Mouse (Mus musculus) intestine, embryonic 15.5 days (tissue): Measurements from ENCODE around the gene Vav2. TPM values are rescaled to one million over a fixed set of nuclear protein-coding genes. Genes with fewer than 3 reads are reported as not detected.

Experiments
- ATAC-seq: fragments of 200-750 bp; cut with Nextera tagmentation; 2 replicates; pipeline ENCODE4 v1.8.0; 2017; ENCODE audit warnings: moderate TSS enrichment, moderate library complexity
- H3K27ac ChIP-seq: fragments of 300-500 bp; sonication (generic); 2 replicates; pipeline ENCODE4 v1.5.1; 2015; ENCODE audit warnings: mild to moderate bottlenecking, inconsistent platforms
- H3K27me3 ChIP-seq: fragments of 300-500 bp; sonication (generic); replicated peaks from 2 replicates; pipeline ENCODE4 v1.6.1; 2015; ENCODE audit warnings: inconsistent platforms
- H3K36me3 ChIP-seq: fragments of 300-500 bp; sonication (generic); 2 replicates; pipeline ENCODE4 v1.6.1; 2015; ENCODE audit warnings: inconsistent platforms
- H3K4me1 ChIP-seq: fragments of 300-500 bp; sonication (generic); replicated peaks from 2 replicates; pipeline ENCODE4 v1.6.1; 2015; ENCODE audit warnings: inconsistent platforms
- H3K4me2 ChIP-seq: fragments of 300-500 bp; sonication (generic); replicated peaks from 2 replicates; pipeline ENCODE4 v1.6.1; 2015; ENCODE audit warnings: mild to moderate bottlenecking, inconsistent platforms
- H3K4me3 ChIP-seq: fragments of 300-500 bp; sonication (generic); replicated peaks from 2 replicates; pipeline ENCODE4 v1.5.1; 2015; ENCODE audit warnings: inconsistent platforms
- H3K9ac ChIP-seq: fragments of 300-500 bp; sonication (generic); 2 replicates; pipeline ENCODE4 v1.6.1; 2015; ENCODE audit warnings: inconsistent platforms
- H3K9me3 ChIP-seq: fragments of 300-500 bp; sonication (generic); 2 replicates; pipeline ENCODE4 v1.6.1; 2016; ENCODE audit warnings: inconsistent platforms
- WGBS: fragments of 180-500 bp; shearing (Covaris S2); methylation state at CpG from one replicate; pipeline ENCODE4 v1.1.7; 2015; 5-methylcytosine and 5-hydroxymethylcytosine counted together
- polyA plus RNA-seq: library from polyadenylated mRNA; unstranded; fragments of >200 nt; fragmentation: Nextera tagmentation; extraction: Ambion mirVana; gene quantifications from 2 replicates; pipeline ENCODE4 v1.2.1, GENCODE M21; 2015

Gene Vav2
- polyA plus RNA-seq, 1 experiment from 2014 or later: 5.4 TPM

GRCm38 (mm10) chr2:27375141-27375540 lies 51.7 kb downstream of the Vav2 start:
- no peak for ATAC-seq
- WGBS: 43% methylated on average over 3 of the region's 3 CpGs
- no peak overlapping the region for H3K27ac ChIP-seq

DNA sequence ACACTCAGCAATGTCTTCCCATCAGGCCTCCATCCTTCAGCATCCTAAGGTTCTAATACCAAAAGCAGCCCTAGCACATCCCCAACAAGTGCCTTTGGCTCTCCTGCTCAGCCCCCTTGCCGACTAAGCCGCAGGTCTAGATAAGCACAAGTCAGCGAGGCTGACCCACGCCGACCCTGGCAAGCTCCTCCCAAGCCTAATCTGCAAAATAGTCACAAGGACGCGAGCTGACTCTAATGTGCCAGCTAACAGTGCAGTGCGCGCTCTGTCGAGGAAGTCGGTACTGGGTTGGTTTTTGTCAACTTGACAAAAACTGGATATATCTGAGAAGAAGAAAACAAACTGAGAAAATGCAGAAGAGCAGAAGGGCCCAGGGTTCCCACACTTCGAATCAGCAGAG lies 53.5 kb downstream of the Vav2 start:
- no peaks in the 10 kb centered on the region for H3K9me3 ChIP-seq
- no peak overlapping the region for H3K4me3 ChIP-seq
- WGBS: 19% methylated on average over 12 of the region's 12 CpGs
- H3K9ac ChIP-seq: no peak overlapping the region
- ATAC-seq: no peak; the same call in 1 of the 2 replicates
- no peak overlapping the region for H3K4me2 ChIP-seq
- H3K36me3 ChIP-seq: no peaks in the 10 kb centered on the region
- peaks cover 28% of the 10 kb centered on the region for H3K4me1 ChIP-seq
- H3K27me3 ChIP-seq: no peaks in the 10 kb centered on the region
- no peak overlapping the region for H3K27ac ChIP-seq

More at GRCm38 (mm10) chr2:27375141-27375540, 51.7 kb downstream of the Vav2 start:
- Histone ChIP-seq H3K9ac (no peak overlapping the region), H3K4me1 (peaks cover 26% of the 10 kb centered on the region), H3K4me3 (no peak overlapping the region), H3K27me3 (no peaks in the 10 kb centered on the region), H3K9me3 (no peaks in the 10 kb centered on the region), H3K4me2 (no peak overlapping the region), H3K36me3 (no peaks in the 10 kb centered on the region)

GRCm38 (mm10) chr2:27371450-27371849 lies 55.4 kb downstream of the Vav2 start:
- peak; percentile 74 for ATAC-seq
- Histone ChIP-seq H3K9me3 (no peaks in the 10 kb centered on the region), H3K4me2 (no peak overlapping the region), H3K27me3 (no peaks in the 10 kb centered on the region), H3K4me1 (peaks cover 23% of the 10 kb centered on the region), H3K9ac (no peak overlapping the region), H3K27ac (no peak overlapping the region), H3K36me3 (no peaks in the 10 kb centered on the region), H3K4me3 (no peak overlapping the region)
- WGBS: 66% methylated on average over 2 of the region's 2 CpGs

GRCm38 (mm10) chr2:27368980-27369379 lies 57.9 kb downstream of the Vav2 start:
- H3K27ac ChIP-seq: no peak overlapping the region
- H3K9me3 ChIP-seq: no peaks in the 10 kb centered on the region
- WGBS: 59% methylated on average over 8 of the region's 8 CpGs
- H3K4me3 ChIP-seq: no peak overlapping the region
- peak; percentile 59 for ATAC-seq
- no peak overlapping the region for H3K9ac ChIP-seq
- H3K4me2 ChIP-seq: no peak overlapping the region
- H3K36me3 ChIP-seq: no peaks in the 10 kb centered on the region
- H3K27me3 ChIP-seq: no peaks in the 10 kb centered on the region
- peaks cover 21% of the 10 kb centered on the region for H3K4me1 ChIP-seq

GRCm38 (mm10) chr2:27365296-27365695 lies 61.5 kb downstream of the Vav2 start:
- Histone ChIP-seq H3K27me3 (no peaks in the 10 kb centered on the region), H3K4me3 (no peak overlapping the region), H3K4me1 (peaks cover 14% of the 10 kb centered on the region; the same call in 1 of the 2 replicates), H3K9me3 (no peaks in the 10 kb centered on the region), H3K9ac (no peak overlapping the region), H3K4me2 (no peak overlapping the region), H3K27ac (no peak overlapping the region), H3K36me3 (no peaks in the 10 kb centered on the region)
- ATAC-seq: no peak
- 71% methylated on average over 4 of the region's 4 CpGs for WGBS

DNA sequence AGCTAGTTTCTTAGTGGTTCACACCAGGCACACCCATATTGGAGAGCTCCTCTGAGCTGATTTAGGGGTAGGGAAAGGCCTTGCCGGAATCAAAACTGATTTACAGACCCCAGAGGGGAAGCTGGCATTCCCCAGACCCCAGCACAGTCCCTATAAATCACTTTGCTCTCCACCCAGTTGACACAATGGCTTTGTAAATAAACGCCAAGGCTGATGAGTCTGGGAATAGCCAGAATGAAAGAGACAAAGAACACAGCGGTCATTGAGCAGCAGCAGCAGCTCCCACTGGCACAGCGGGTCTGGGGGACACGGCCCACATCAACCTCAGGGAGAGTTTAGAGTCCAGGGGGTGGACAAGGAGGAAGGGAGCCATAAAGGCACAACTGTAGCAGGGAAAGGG lies 65.0 kb downstream of the Vav2 start:
- 25% methylated on average over 5 of the region's 5 CpGs for WGBS
- peaks cover 7% of the 10 kb centered on the region; the same call in 1 of the 2 replicates for H3K4me1 ChIP-seq
- no peaks in the 10 kb centered on the region for H3K27me3 ChIP-seq
- H3K9me3 ChIP-seq: no peaks in the 10 kb centered on the region
- no peak overlapping the region for H3K4me2 ChIP-seq
- ATAC-seq: peak; percentile 41
- no peak overlapping the region for H3K4me3 ChIP-seq
- H3K9ac ChIP-seq: no peak overlapping the region
- no peaks in the 10 kb centered on the region for H3K36me3 ChIP-seq
- H3K27ac ChIP-seq: no peak overlapping the region

DNA sequence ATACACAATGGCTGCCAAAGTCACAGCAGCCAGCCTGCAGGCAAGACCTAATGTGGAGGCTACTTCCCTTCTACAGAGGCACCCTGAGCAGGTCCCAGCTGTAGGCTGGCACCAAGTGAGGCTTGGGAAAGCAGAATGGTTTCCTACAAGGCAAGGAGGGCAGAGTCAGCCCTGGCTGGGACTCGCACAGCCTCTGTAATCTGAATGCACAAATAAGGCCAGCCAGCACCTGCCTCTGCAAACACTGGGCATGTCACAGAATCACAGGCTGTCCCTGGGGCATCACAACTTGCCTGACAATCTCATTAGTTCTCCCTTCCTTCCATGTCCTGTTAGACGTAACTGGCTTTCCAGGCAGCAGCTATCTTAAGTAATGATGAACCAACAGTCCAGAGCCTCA lies 68.4 kb downstream of the Vav2 start:
- peaks cover 12% of the 10 kb centered on the region; the same call in 1 of the 2 replicates for H3K4me1 ChIP-seq
- WGBS: 82% methylated on average over 2 of the region's 2 CpGs
- no peaks in the 10 kb centered on the region for H3K36me3 ChIP-seq
- ATAC-seq: no peak
- H3K9me3 ChIP-seq: no peaks in the 10 kb centered on the region
- H3K27ac ChIP-seq: no peak overlapping the region
- H3K4me2 ChIP-seq: no peak overlapping the region
- H3K27me3 ChIP-seq: no peaks in the 10 kb centered on the region
- H3K4me3 ChIP-seq: no peak overlapping the region
- no peak overlapping the region for H3K9ac ChIP-seq

DNA sequence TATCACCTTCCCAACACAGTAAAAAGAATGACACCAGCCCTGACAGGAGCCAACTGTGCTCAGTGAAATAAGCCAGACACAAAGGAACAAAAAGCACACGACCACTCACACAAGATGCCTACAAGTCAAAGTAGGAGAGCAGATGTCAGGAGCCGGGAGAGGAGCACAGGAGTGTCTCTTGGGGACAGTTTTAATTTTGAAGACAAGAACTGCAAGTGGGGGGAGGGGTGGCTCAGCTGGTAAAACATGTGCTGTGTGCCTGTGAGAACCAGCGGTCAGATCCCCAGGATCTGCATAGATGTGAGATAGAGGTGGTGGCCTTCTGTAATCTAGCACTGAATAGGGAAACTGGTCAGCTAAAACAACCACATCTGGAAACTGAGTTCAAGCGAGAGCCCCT lies 71.1 kb downstream of the Vav2 start:
- Histone ChIP-seq H3K9me3 (no peaks in the 10 kb centered on the region), H3K4me2 (no peak overlapping the region), H3K9ac (no peak overlapping the region), H3K4me3 (no peak overlapping the region), H3K36me3 (no peaks in the 10 kb centered on the region; the same call in 1 of the 2 replicates), H3K27ac (no peak overlapping the region), H3K27me3 (no peaks in the 10 kb centered on the region), H3K4me1 (0 out of 2 replicates have a peak, but pooled peaks cover 8% of the 10 kb centered on the region)
- no peak for ATAC-seq
- 54% methylated on average over 4 of the region's 4 CpGs for WGBS

GRCm38 (mm10) chr2:27354610-27355211 lies 72.1 kb downstream of the Vav2 start:
- Histone ChIP-seq H3K4me2 (no peak overlapping the region), H3K4me1 (0 out of 2 replicates have a peak, but pooled peaks cover 8% of the 10 kb centered on the region), H3K36me3 (no peaks in the 10 kb centered on the region; the same call in 1 of the 2 replicates), H3K9ac (no peak overlapping the region), H3K27ac (no peak overlapping the region), H3K27me3 (no peaks in the 10 kb centered on the region), H3K9me3 (no peaks in the 10 kb centered on the region), H3K4me3 (no peak overlapping the region)
- no peak for ATAC-seq
- 67% methylated on average over 6 of the region's 6 CpGs for WGBS

DNA sequence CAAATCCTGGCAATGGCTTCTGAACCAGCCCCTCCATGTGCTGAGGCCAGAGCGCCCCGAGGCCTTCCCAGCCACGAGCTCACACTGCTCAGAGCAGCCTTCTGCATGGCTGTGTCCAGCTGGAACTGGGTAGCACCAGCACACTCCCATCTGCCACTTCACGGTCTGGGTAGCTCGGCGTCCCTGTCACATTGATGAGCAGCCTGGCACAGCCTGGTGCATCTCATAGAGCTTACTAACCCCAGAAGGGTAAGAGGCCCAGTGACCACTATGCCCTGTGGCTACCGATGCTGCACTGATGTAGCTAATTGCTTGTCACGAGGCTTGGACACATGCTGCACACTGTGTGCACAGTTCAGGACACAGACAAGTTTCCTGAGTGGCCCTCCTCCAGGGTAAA lies 74.1 kb downstream of the Vav2 start:
- no peaks in the 10 kb centered on the region for H3K9me3 ChIP-seq
- H3K36me3 ChIP-seq: no peaks in the 10 kb centered on the region; the same call in 1 of the 2 replicates
- no peak overlapping the region for H3K4me2 ChIP-seq
- 89% methylated on average over 8 of the region's 8 CpGs for WGBS
- H3K4me3 ChIP-seq: no peak overlapping the region
- H3K27me3 ChIP-seq: no peaks in the 10 kb centered on the region
- ATAC-seq: no peak
- H3K9ac ChIP-seq: no peak overlapping the region
- 0 out of 2 replicates have a peak, but pooled peaks cover 8% of the 10 kb centered on the region for H3K4me1 ChIP-seq
- H3K27ac ChIP-seq: no peak overlapping the region

DNA sequence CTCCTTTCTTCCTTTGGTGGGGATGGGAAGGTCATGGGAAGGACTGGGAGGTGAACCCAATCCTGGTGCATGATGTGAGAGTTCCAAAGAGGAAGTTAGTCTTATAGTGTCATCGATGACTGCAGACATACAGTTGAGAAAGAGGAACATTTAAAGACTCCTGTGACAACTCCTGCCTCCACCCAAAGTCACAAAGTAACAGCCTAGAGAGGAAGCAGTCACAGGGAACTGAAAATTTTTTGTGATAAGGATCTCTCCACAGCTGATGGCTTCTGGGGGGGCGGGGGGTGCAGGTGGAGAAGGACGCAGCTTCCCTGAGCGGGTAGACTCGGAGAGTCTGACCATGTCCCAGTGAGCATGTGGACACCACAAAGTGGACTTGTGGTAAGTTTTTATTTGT lies 76.5 kb downstream of the Vav2 start:
- H3K36me3 ChIP-seq: no peaks in the 10 kb centered on the region; the same call in 1 of the 2 replicates
- H3K4me3 ChIP-seq: no peak overlapping the region
- H3K27ac ChIP-seq: no peak overlapping the region
- ATAC-seq: no peak
- 0 out of 2 replicates have a peak, but pooled peaks cover 4% of the 10 kb centered on the region for H3K4me1 ChIP-seq
- no peaks in the 10 kb centered on the region for H3K9me3 ChIP-seq
- H3K27me3 ChIP-seq: no peaks in the 10 kb centered on the region
- 94% methylated on average over 5 of the region's 5 CpGs for WGBS
- no peak overlapping the region for H3K4me2 ChIP-seq
- H3K9ac ChIP-seq: no peak overlapping the region

DNA sequence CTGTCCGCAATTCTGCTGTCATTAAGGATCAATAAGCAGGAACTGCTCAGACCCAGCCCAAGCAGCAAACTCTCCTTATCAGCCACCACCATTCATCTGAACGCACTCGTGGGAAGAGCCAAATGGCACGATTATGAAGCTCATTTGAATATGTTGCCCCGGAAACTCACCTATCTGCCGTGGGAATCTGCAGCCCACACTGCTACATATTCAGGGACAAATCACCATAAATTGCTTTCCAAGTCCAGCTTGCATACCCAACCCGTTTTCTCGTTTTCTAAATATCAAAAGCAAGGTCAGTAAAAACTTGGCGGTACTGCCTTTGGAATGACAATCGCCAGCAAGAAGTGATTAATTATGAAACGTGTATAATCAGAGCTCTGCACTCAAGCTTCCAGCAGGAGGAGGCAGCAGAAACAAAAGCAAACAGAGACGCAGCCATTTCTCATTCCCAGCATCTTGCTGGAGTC lies 82.8 kb downstream of the Vav2 start:
- Histone ChIP-seq H3K9ac (no peak overlapping the region), H3K4me3 (no peak overlapping the region), H3K36me3 (no peaks in the 10 kb centered on the region), H3K9me3 (no peaks in the 10 kb centered on the region), H3K4me2 (no peak overlapping the region), H3K4me1 (peaks cover 4% of the 10 kb centered on the region; the same call in 1 of the 2 replicates), H3K27ac (no peak overlapping the region), H3K27me3 (no peaks in the 10 kb centered on the region)
- ATAC-seq: 0 out of 2 replicates have a peak, but pooled peaks have one; percentile 12
- WGBS: 34% methylated on average over 12 of the region's 12 CpGs

DNA sequence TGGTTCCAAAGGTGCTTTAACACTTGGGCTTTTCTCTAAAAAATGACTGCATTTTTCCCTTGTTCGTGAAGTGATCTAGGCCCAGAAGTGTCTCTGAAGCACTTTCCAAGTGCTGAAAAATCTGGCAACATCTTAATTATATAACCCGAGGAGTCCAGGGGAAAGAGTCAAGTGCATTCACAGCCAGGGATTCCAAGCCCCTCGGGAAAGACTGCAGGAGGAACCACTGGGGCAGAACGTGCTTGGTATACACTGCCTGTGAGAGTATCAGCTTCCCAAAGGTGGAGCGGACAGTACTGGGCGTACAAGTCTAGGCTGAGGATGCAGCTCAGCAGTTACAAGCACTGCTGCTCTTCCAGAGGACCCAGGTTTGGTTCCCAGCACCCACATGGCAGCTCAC lies 86.2 kb downstream of the Vav2 start:
- no peak for ATAC-seq
- H3K9ac ChIP-seq: no peak overlapping the region
- no peak overlapping the region for H3K4me2 ChIP-seq
- no peak overlapping the region for H3K27ac ChIP-seq
- H3K9me3 ChIP-seq: no peaks in the 10 kb centered on the region
- H3K36me3 ChIP-seq: no peaks in the 10 kb centered on the region
- peaks cover 18% of the 10 kb centered on the region for H3K4me1 ChIP-seq
- no peaks in the 10 kb centered on the region for H3K27me3 ChIP-seq
- 87% methylated on average over 6 of the region's 6 CpGs for WGBS
- H3K4me3 ChIP-seq: no peak overlapping the region
